Mouse (Mus musculus): ENCODE data around the gene Gstm6. TPM values are rescaled to one million over a fixed set of nuclear protein-coding genes. Genes with fewer than 3 reads are reported as not detected.
"Not testable (repeated sequence)": the region's sequence is repeated elsewhere in the genome, so short reads cannot be mapped to it uniquely, and the experiment has no call there.

Gene Gstm6
- 1 to 10 TPM; 4.3 to 4.9 TPM for total RNA-seq (2021)
- long read RNA-seq, experiment 1, partial matches to known transcripts: 0 of 3 reads
- long read RNA-seq, experiment 1, other reads (novel, unspliced or antisense): 1 of 3 reads
- long read RNA-seq, experiment 2, partial matches to known transcripts: 0 of 3 reads
- long read RNA-seq, experiment 2, other reads (novel, unspliced or antisense): 1 of 3 reads

- DNase-seq: no peak
Observed at GRCm38 (mm10) chr3:107943239-107943990, at the start of gene Gstm6. Gene Gstm6 (minus strand): TSS chr3:107943749.

GRCm38 (mm10) chr3:107986041-107986562 is 42.6 kb upstream of the Gstm6 start, which contains the start of gene Gstm2:
Gene Gstm2 (minus strand): TSS chr3:107986453.
- peak; percentile 83 to 89 for DNase-seq

- not testable (repeated sequence) for DNase-seq
Observed at GRCm38 (mm10) chr3:107985141-107985540, 41.6 kb upstream of the Gstm6 start.

GRCm38 (mm10) chr3:107984471-107984870 is 40.9 kb upstream of the Gstm6 start:
- no peak for DNase-seq

GRCm38 (mm10) chr3:107983771-107984170 is 40.2 kb upstream of the Gstm6 start:
- no peak for DNase-seq

- DNase-seq: no peak
Observed at GRCm38 (mm10) chr3:107982726-107983125, 39.2 kb upstream of the Gstm6 start.

GRCm38 (mm10) chr3:107981261-107981660 is 37.7 kb upstream of the Gstm6 start:
- DNase-seq: no peak

- DNase-seq: no peak
Observed at GRCm38 (mm10) chr3:107977691-107978090, 34.1 kb upstream of the Gstm6 start.

- DNase-seq: no peak
Observed at GRCm38 (mm10) chr3:107974237-107974636, 30.7 kb upstream of the Gstm6 start.

- no peak for DNase-seq
Observed at GRCm38 (mm10) chr3:107972070-107972469, 28.5 kb upstream of the Gstm6 start.

GRCm38 (mm10) chr3:107971101-107971500 is 27.6 kb upstream of the Gstm6 start:
- DNase-seq: peak in 1 of 2 experiments; percentile 62

GRCm38 (mm10) chr3:107968724-107969395 is 25.3 kb upstream of the Gstm6 start, which contains the start of gene Gstm3:
Gene Gstm3 (minus strand): TSS chr3:107969283.
- no peak for DNase-seq

- DNase-seq: no peak
Observed at GRCm38 (mm10) chr3:107966631-107967030, 23.1 kb upstream of the Gstm6 start.

GRCm38 (mm10) chr3:107965592-107965991 is 22.0 kb upstream of the Gstm6 start:
- DNase-seq: no peak

- DNase-seq: no peak
Observed at GRCm38 (mm10) chr3:107964656-107965308, 21.2 kb upstream of the Gstm6 start.

- DNase-seq: no peak
Observed at GRCm38 (mm10) chr3:107964026-107964425, 20.5 kb upstream of the Gstm6 start.

- DNase-seq: not testable (repeated sequence)
Observed at GRCm38 (mm10) chr3:107955260-107955659, 11.7 kb upstream of the Gstm6 start.

GRCm38 (mm10) chr3:107953906-107954305 is 10.4 kb upstream of the Gstm6 start:
- DNase-seq: no peak

GRCm38 (mm10) chr3:107953328-107953755 is 9.8 kb upstream of the Gstm6 start:
- DNase-seq: peak; percentile 87 to 91

GRCm38 (mm10) chr3:107950531-107950930 is 7.0 kb upstream of the Gstm6 start:
- no peak for DNase-seq

- DNase-seq: not testable (repeated sequence)
Observed at GRCm38 (mm10) chr3:107949461-107949860, 5.9 kb upstream of the Gstm6 start.

GRCm38 (mm10) chr3:107945729-107946128 is 2.2 kb upstream of the Gstm6 start:
- no peak for DNase-seq
